Mouse (Mus musculus): Measurements from ENCODE around the gene Mmp24. TPM values are rescaled to one million over a fixed set of nuclear protein-coding genes. Genes with fewer than 3 reads are reported as not detected.

Mmp24 gene
- polyA plus RNA-seq, 1 experiment from 2014 or later, result 20.0 TPM

DNA sequence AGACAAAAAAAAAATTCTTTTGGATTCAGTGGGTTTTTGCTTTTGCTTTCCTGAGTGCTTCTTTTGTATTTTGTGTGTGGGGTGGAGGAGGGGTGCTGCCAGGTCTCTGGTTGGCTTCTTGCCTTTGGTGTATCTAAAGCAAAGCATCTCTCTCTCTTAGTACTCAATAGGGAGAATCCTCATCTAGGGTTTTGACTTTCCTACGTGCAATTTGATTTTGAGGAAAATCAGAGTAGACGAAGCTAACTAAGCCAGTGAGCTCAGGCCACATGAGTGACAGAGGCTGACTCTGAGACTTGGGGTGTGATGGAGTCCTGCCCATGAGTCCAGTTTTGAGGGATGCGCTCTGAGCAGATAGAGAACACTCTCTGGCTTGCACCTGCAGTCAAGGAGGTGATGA, 4.4 kb downstream of the Mmp24 start:
- H3K9me3 ChIP-seq (ENCODE audit: control insufficient read depth, low read length), result no peaks in the 10 kb centered on the region
- H3K4me1 ChIP-seq (ENCODE audit: control insufficient read depth, insufficient read depth, low read length), result peaks cover 32% of the 10 kb centered on the region
- no peak for ATAC-seq (ENCODE audit: low read depth)
- H3K9ac ChIP-seq (replicated peaks; ENCODE audit: low read depth, low read length), result no peak overlapping the region
- no peak overlapping the region for H3K4me2 ChIP-seq (ENCODE audit: low read depth, low read length)
- 86% methylated on average over 3 of the region's 3 CpGs for WGBS
- no peaks in the 10 kb centered on the region for H3K36me3 ChIP-seq (ENCODE audit: control insufficient read depth, insufficient read depth, low read length)
- H3K4me3 ChIP-seq (ENCODE audit: low read depth, low read length), result no peak overlapping the region
- H3K27me3 ChIP-seq (ENCODE audit: control insufficient read depth, insufficient read depth, low read length), result no peaks in the 10 kb centered on the region; the same call in 1 of the 2 replicates
- H3K27ac ChIP-seq (ENCODE audit: low read depth, low read length), result no peak overlapping the region

DNA sequence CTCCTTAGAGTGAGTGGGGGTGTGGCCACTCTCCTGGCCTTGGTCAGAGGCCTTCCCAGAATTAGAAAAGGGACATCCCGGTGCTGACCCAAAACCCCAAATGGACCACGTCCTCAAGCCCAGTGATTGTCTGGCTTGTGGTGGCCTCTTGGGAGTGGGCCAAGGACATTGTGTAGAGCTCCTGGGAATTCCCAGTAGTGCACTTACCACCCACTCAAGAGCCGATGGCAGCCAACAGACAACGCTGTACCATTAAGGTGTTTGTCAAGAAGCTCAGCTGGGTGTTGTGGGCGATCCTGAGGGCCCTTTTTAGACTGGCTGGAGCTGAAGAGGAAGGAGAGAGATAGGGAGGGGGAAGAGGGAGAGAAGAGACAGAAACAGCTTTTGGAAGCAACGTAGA, 9.4 kb downstream of the Mmp24 start:
- no peak overlapping the region for H3K4me3 ChIP-seq (ENCODE audit: low read depth, low read length)
- H3K27ac ChIP-seq (ENCODE audit: low read depth, low read length), result no peak overlapping the region
- H3K36me3 ChIP-seq (ENCODE audit: control insufficient read depth, insufficient read depth, low read length), result no peaks in the 10 kb centered on the region
- peaks cover 6% of the 10 kb centered on the region; the same call in 1 of the 2 replicates for H3K4me1 ChIP-seq (ENCODE audit: control insufficient read depth, insufficient read depth, low read length)
- no peaks in the 10 kb centered on the region for H3K9me3 ChIP-seq (ENCODE audit: control insufficient read depth, low read length)
- no peak for ATAC-seq (ENCODE audit: low read depth)
- WGBS, result 77% methylated on average over 6 of the region's 6 CpGs
- no peaks in the 10 kb centered on the region for H3K27me3 ChIP-seq (ENCODE audit: control insufficient read depth, insufficient read depth, low read length)
- no peak overlapping the region for H3K4me2 ChIP-seq (ENCODE audit: low read depth, low read length)
- H3K9ac ChIP-seq (replicated peaks; ENCODE audit: low read depth, low read length), result no peak overlapping the region

DNA sequence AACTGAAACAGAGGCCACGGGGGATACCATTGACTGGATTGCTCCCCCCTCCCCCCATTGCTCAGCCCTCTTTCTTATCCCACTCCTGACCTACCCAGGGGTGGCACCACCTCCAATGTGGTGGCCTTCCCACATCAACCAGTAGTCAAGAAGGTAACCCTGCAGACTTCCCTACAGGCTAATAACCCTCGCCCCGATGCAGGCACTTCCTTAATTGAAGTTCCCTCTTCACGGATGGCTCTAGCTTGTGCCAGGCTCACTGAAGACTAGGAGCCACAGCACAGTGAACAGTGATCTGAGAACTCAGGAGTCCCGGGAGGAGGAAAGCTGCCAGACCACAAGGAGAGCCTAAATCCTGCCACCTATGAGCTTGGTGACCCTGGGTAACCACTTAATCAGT, 11.8 kb downstream of the Mmp24 start:
- ATAC-seq (ENCODE audit: low read depth), result no peak
- Histone ChIP-seq H3K36me3 (ENCODE audit: control insufficient read depth, insufficient read depth, low read length) (no peaks in the 10 kb centered on the region), H3K4me2 (ENCODE audit: low read depth, low read length) (no peak overlapping the region), H3K27me3 (ENCODE audit: control insufficient read depth, insufficient read depth, low read length) (no peaks in the 10 kb centered on the region), H3K9ac (replicated peaks; ENCODE audit: low read depth, low read length) (no peak overlapping the region), H3K27ac (ENCODE audit: low read depth, low read length) (no peak overlapping the region), H3K4me1 (ENCODE audit: control insufficient read depth, insufficient read depth, low read length) (no peaks in the 10 kb centered on the region), H3K4me3 (ENCODE audit: low read depth, low read length) (no peak overlapping the region), H3K9me3 (ENCODE audit: control insufficient read depth, low read length) (no peaks in the 10 kb centered on the region)
- 80% methylated on average over 5 of the region's 5 CpGs for WGBS

DNA sequence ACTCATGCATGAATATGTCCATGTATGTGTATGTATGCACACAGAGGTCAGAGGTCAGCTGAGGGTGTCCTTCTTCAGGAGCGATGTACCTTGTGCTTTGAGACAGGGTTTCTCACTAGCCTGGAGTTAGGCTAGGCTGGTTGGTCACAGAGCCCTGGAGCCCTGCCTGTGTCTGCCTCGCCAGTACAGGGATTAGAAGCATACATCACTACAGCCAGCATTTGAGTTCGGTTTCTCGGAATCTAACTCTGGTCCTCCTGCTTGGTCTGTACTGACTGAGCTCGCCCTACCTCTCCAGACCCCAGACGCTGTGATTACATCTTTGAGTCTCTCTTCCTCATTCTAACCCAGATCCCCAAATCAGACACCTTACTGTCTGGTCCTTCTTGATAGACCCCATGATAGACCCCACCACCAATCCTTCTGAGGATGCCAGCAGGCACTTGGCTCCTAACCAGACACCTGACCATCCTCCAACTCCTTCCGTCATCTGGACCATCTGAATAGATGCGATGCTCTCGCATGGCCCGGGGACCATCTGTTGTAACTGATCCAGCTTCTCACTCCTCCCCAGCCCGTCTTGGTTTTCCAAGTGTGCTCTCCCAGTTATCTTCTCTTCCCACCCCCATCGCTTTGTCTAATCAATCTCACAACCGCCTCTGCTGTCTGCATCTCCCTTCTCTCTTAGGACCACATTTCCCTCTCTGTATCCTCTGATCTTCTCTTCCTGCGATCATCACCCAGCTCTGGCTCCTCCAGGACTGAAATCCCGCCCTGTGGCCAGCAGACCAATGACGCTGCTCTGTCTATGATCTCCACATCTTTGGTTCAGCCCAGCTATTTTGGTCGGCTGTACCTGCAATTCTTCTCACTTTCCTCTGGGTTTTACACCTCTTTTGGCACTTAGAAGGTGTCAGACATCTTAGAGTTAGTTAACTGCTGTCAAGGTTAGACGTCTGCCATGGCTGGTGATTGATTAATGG, 13.1 kb downstream of the Mmp24 start:
- Histone ChIP-seq H3K27ac (ENCODE audit: low read depth, low read length) (no peak overlapping the region), H3K4me1 (ENCODE audit: control insufficient read depth, insufficient read depth, low read length) (no peaks in the 10 kb centered on the region), H3K4me2 (ENCODE audit: low read depth, low read length) (no peak overlapping the region), H3K9me3 (ENCODE audit: control insufficient read depth, low read length) (no peaks in the 10 kb centered on the region), H3K36me3 (ENCODE audit: control insufficient read depth, insufficient read depth, low read length) (no peaks in the 10 kb centered on the region), H3K27me3 (ENCODE audit: control insufficient read depth, insufficient read depth, low read length) (no peaks in the 10 kb centered on the region), H3K4me3 (ENCODE audit: low read depth, low read length) (no peak overlapping the region), H3K9ac (replicated peaks; ENCODE audit: low read depth, low read length) (no peak overlapping the region)
- WGBS, result 71% methylated on average over 18 of the region's 18 CpGs
- no peak for ATAC-seq (ENCODE audit: low read depth)

DNA sequence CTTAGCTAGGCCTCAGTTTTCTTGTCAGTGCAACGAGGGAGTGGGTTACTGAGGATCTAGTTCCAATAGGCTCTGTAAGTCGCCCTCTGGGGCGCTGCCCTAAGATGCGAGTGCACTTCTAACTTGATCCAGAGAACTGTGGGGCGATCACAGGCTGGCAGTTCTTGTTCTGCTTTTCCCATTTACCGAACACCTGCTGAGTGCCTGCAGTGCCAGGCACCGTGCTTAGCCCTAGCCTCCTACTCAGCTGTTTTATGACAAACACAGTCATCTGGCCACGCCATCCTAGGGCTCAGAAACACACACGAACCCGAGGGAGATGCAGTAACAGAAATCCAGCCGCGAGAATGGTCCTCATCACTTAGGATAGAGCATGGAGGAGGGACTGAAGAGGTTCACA, 17.8 kb downstream of the Mmp24 start:
- ATAC-seq (ENCODE audit: low read depth), result no peak
- no peak overlapping the region for H3K27ac ChIP-seq (ENCODE audit: low read depth, low read length)
- 25% methylated on average over 12 of the region's 12 CpGs for WGBS
- H3K36me3 ChIP-seq (ENCODE audit: control insufficient read depth, insufficient read depth, low read length), result no peaks in the 10 kb centered on the region
- no peak overlapping the region for H3K9ac ChIP-seq (replicated peaks; ENCODE audit: low read depth, low read length)
- H3K27me3 ChIP-seq (ENCODE audit: control insufficient read depth, insufficient read depth, low read length), result no peaks in the 10 kb centered on the region
- H3K4me3 ChIP-seq (ENCODE audit: low read depth, low read length), result no peak overlapping the region
- no peaks in the 10 kb centered on the region for H3K4me1 ChIP-seq (ENCODE audit: control insufficient read depth, insufficient read depth, low read length)
- no peaks in the 10 kb centered on the region for H3K9me3 ChIP-seq (ENCODE audit: control insufficient read depth, low read length)
- no peak overlapping the region for H3K4me2 ChIP-seq (ENCODE audit: low read depth, low read length)

DNA sequence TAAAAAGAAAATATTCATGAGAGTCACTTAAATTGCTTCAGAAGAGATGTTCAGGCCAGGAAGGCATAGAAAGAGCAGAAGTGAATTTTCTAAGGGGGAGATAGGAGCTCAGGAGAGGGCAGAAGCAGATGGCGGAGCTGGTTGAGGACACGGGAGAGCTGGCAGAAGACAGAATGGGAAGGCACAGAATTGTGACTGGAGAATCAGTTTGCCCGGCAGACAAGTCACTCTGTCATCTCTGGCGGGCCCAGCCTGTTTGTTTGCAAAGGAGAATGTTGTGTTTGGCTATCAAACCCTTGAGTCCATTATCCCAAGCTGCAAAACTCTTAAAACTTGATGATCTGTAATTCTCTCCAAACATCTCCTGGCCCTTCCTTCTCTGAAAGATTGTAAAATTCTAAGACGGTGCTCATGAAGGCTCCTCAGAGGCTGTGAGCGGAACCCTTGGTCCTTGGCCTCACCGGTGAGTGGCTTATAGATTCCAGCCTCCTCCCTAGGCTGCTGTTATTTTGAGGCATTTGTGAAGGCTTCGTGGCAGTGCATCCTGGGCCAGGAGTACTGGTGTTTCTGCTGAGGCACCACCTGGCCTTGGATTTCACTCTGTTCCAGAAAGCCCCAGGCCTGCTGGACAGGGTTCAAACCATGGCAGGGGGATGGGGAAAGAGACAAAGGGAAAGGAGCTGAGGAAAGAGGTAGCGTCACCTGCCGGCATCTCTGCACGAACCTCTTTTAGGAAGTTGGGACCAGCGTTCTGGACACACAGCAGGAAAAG, 19.7 kb downstream of the Mmp24 start:
- Histone ChIP-seq H3K9ac (replicated peaks; ENCODE audit: low read depth, low read length) (no peak overlapping the region), H3K36me3 (ENCODE audit: control insufficient read depth, insufficient read depth, low read length) (peaks cover 5% of the 10 kb centered on the region; the same call in 1 of the 2 replicates), H3K4me3 (ENCODE audit: low read depth, low read length) (no peak overlapping the region), H3K4me1 (ENCODE audit: control insufficient read depth, insufficient read depth, low read length) (no peaks in the 10 kb centered on the region), H3K9me3 (ENCODE audit: control insufficient read depth, low read length) (no peaks in the 10 kb centered on the region), H3K27me3 (ENCODE audit: control insufficient read depth, insufficient read depth, low read length) (no peaks in the 10 kb centered on the region), H3K27ac (ENCODE audit: low read depth, low read length) (no peak overlapping the region), H3K4me2 (ENCODE audit: low read depth, low read length) (no peak overlapping the region)
- WGBS, result 87% methylated on average over 12 of the region's 12 CpGs
- ATAC-seq (ENCODE audit: low read depth), result no peak

DNA sequence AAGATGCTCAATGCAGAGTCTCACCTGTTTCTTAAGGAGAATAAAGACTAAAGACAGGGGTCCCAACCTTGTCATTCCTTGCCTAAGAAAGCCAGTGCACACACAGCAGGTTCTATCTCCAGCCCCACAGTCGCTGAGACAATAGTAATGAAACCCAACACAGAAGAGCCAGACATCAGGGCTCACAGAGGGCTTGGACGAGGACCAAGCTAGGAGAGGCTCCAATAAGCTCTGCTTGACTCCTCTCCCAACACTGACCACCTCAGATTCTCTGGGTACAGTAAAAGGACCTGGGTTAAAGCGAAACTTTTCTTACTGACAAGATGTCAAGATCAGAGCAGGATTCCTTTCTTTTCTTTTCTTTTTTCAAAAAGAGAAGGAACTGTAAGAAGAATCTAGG, 23.5 kb downstream of the Mmp24 start:
- Histone ChIP-seq H3K27ac (ENCODE audit: low read depth, low read length) (no peak overlapping the region), H3K27me3 (ENCODE audit: control insufficient read depth, insufficient read depth, low read length) (no peaks in the 10 kb centered on the region), H3K4me1 (ENCODE audit: control insufficient read depth, insufficient read depth, low read length) (no peaks in the 10 kb centered on the region), H3K36me3 (ENCODE audit: control insufficient read depth, insufficient read depth, low read length) (peaks cover 28% of the 10 kb centered on the region), H3K9ac (replicated peaks; ENCODE audit: low read depth, low read length) (no peak overlapping the region), H3K4me2 (ENCODE audit: low read depth, low read length) (no peak overlapping the region), H3K9me3 (ENCODE audit: control insufficient read depth, low read length) (no peaks in the 10 kb centered on the region), H3K4me3 (ENCODE audit: low read depth, low read length) (no peak overlapping the region)
- ATAC-seq (ENCODE audit: low read depth), result no peak
- WGBS, result 71% methylated on average over 3 of the region's 3 CpGs

DNA sequence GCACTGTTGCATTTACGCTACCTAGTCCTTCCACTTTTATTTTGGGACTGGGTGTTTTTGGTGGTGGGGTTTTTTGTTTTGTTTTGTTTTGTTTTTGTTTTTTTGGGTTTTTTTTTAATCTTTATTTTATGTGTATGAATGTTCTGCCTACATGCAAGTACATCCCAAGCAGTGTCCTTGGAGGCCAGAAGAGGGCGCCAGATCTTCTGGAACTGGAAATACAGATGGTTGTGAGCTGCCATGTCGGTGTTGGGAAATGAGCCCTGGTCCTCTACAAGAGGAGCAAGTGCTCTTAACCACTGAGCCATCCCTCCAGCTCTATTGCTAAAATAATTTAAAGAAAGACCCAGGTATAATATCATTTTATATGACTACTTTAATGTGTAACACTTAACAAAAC, 27.6 kb downstream of the Mmp24 start:
- Histone ChIP-seq H3K9me3 (ENCODE audit: control insufficient read depth, low read length) (no peaks in the 10 kb centered on the region), H3K27me3 (ENCODE audit: control insufficient read depth, insufficient read depth, low read length) (no peaks in the 10 kb centered on the region), H3K4me2 (ENCODE audit: low read depth, low read length) (no peak overlapping the region), H3K4me1 (ENCODE audit: control insufficient read depth, insufficient read depth, low read length) (no peaks in the 10 kb centered on the region), H3K36me3 (ENCODE audit: control insufficient read depth, insufficient read depth, low read length) (peaks cover 28% of the 10 kb centered on the region), H3K9ac (replicated peaks; ENCODE audit: low read depth, low read length) (no peak overlapping the region), H3K4me3 (ENCODE audit: low read depth, low read length) (no peak overlapping the region), H3K27ac (ENCODE audit: low read depth, low read length) (no peak overlapping the region)
- ATAC-seq (ENCODE audit: low read depth), result no peak
- 63% methylated on average over 3 of the region's 3 CpGs for WGBS

DNA sequence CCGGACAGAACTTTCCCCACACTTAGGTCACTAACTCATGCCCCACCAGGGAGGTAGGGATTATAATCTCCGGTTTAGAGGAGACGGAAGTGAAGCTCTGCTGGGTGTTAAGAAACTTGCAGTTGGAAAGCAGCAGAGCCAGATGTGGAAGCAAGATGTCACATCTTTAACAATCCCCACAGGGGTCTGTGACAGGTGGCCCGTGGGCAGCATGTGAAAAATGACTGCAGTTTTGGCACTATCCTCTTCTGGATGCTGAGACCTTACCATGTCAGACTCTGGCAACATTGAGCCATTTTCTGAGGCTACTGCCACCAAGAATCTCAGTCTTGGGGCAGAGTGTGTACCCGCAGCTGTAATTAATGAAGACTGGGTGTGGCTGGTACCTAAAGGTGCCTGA, 28.9 kb downstream of the Mmp24 start:
- Histone ChIP-seq H3K4me3 (ENCODE audit: low read depth, low read length) (no peak overlapping the region), H3K4me2 (ENCODE audit: low read depth, low read length) (no peak overlapping the region), H3K4me1 (ENCODE audit: control insufficient read depth, insufficient read depth, low read length) (no peaks in the 10 kb centered on the region), H3K27me3 (ENCODE audit: control insufficient read depth, insufficient read depth, low read length) (no peaks in the 10 kb centered on the region), H3K9me3 (ENCODE audit: control insufficient read depth, low read length) (no peaks in the 10 kb centered on the region), H3K27ac (ENCODE audit: low read depth, low read length) (no peak overlapping the region), H3K9ac (replicated peaks; ENCODE audit: low read depth, low read length) (no peak overlapping the region), H3K36me3 (ENCODE audit: control insufficient read depth, insufficient read depth, low read length) (peaks cover 28% of the 10 kb centered on the region)
- WGBS, result 69% methylated on average over 5 of the region's 5 CpGs
- no peak for ATAC-seq (ENCODE audit: low read depth)

All from neural tube, embryonic 14.5 days (tissue).